Mouse (Mus musculus) gastrocnemius, adult 8-10 months (tissue): Measurements from ENCODE around the gene D330020A13Rik. TPM values are rescaled to one million over a fixed set of nuclear protein-coding genes. Genes with fewer than 3 reads are reported as not detected.

ENCODE experiments used
- DNase-seq, 2 experiments: peaks; one replicate each; pipeline ENCODE4 v3.0.0; 2022; ENCODE audit warnings: low spot score in 2 of 2
- total RNA-seq, 4 experiments: library from RNA; stranded (reverse); gene quantifications; 2 replicates each; pipeline ENCODE4 v1.2.4; 2022

D330020A13Rik gene
- not detected for total RNA-seq

- DNase-seq: no peak
Observed at GRCm38 (mm10) chr6:120294056-120294784, at the start of gene D330020A13Rik, which contains the start of gene B4galnt3. D330020A13Rik (plus strand) TSS chr6:120294364. B4galnt3 (minus strand) TSS chr6:120294559.

DNA sequence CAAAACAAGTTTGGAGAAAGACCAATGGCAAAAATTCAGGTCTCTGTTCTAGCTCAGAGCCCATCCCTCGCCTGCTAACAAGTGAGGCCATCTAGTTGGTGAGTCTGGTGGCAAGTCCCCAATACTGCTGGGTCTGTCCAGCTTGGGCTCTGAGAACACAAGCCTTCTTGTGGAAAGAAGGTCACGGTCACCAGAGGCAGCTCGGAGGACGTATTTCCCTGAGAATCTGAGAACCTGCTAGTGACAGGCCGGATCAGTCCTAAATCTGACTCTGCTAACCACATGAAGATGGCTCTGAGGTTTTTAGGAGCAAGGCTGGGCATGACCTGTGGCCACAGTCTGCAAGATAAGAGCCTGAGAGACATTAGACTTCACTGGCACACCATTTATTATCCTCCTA, 47.5 kb upstream of the D330020A13Rik start:
- no peak for DNase-seq

DNA sequence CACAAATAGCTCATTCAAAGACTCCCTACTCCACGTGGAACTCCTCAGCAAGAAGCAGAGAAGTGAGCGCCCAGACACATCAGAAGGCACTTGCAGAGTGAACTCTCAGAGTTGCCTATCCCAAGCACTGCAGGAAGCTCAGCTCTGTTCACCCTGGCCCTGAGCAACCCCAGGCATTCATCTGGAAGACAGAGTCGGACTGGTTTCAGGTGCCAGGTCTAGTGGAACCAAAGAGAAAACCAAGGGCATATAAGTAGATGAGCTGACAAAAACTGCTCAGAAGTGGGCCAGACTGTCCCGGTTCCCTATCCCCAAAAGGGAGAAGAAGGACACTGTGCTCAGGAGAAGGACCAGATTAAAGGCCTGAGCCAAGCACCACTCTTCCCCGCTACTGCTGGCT, 44.3 kb upstream of the D330020A13Rik start:
- DNase-seq: no peak

GRCm38 (mm10) chr6:120251010-120251409, 43.2 kb upstream of the D330020A13Rik start:
- no peak for DNase-seq

GRCm38 (mm10) chr6:120252741-120253140, 41.4 kb upstream of the D330020A13Rik start:
- DNase-seq: no peak

GRCm38 (mm10) chr6:120254640-120255039, 39.5 kb upstream of the D330020A13Rik start:
- DNase-seq: no peak

DNA sequence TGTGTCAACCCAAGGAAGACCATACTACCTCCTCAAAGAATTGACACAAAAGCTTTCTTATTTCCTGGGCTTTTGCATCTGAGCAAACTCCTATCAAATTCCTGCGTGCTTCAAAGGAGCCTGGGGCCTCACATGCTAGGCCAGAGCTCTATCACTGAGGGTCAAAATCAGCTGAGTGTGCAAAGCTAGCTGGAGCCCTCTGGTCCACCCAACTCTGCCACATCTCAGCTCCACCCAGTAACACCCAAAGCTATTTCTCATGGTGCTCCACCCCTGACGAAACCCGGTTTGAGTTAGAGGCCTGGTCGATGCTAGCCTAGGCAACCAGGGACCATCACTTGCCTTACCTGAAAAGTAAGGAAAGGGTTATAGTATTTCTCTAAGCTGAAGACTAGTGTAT, 39.0 kb upstream of the D330020A13Rik start:
- no peak for DNase-seq

GRCm38 (mm10) chr6:120255701-120256100, 38.5 kb upstream of the D330020A13Rik start:
- peak in 1 of 2 experiments; percentile 22 for DNase-seq

DNA sequence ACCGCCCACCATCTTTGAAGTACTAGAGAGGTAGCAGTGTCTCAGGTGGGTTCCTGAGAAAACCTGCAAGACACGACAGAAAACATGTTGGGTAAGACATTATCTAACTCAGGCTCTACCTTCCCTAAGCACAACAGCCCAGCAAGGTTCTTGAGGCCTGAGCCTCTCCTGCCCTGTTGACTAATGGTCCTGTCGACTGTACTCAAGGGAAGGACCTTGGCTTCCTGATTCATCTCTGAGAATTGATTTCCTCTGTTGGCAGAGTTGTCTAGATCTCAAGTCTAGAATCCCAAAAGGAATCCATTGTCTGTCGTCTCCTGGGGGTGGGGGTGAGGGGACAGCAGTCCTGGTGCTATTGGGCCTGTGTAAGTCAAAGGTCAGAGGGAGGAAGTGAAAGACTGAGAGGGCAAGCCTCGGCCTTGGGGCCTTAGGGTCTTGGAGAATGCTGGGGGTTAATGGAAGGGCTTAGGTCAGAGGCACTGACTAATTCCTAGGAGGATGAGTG, 37.7 kb upstream of the D330020A13Rik start:
- DNase-seq: no peak

- no peak for DNase-seq
Observed at GRCm38 (mm10) chr6:120259481-120259880, 34.7 kb upstream of the D330020A13Rik start.

GRCm38 (mm10) chr6:120262886-120263531, 31.2 kb upstream of the D330020A13Rik start:
- no peak for DNase-seq

GRCm38 (mm10) chr6:120263608-120264007, 30.6 kb upstream of the D330020A13Rik start:
- no peak for DNase-seq

DNA sequence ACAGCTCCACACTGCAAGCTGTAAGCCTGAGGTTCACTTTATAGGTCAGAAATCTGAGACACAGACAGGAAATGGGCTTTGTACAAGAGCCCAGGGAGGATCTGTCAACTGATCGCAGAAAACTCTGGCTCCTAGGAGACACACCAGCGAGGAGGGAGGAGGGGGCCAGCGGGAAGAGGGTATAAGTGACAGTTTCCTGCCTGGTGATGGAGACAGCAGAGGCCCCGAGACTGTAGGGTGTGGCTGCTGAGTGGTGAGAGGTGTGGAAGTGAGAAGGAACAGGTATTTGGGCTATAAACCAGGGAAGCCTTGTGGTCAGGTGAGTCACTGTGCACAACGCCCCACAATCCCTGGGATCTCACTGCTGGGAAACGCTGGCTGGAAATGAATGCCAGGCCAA, 30.0 kb upstream of the D330020A13Rik start:
- DNase-seq: no peak

DNA sequence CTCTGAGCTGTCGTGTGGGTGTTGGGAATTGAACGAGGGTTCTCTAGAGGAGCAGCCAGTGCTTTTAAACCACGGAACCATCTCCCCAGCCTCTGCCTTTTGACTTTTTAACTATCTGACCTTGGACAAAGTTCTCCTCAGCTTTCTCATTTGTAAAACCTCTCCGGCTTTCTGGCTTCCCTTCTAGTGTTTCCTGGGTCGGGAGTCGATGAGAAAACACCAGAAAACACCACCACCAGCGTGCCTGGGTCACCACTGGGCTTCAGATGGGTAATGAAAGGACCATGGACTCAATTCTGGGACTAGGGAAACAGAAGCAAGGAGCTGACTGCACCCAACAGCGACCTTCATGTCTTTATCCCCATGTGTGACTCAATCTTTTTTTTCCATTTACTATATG, 20.0 kb upstream of the D330020A13Rik start:
- no peak for DNase-seq

DNA sequence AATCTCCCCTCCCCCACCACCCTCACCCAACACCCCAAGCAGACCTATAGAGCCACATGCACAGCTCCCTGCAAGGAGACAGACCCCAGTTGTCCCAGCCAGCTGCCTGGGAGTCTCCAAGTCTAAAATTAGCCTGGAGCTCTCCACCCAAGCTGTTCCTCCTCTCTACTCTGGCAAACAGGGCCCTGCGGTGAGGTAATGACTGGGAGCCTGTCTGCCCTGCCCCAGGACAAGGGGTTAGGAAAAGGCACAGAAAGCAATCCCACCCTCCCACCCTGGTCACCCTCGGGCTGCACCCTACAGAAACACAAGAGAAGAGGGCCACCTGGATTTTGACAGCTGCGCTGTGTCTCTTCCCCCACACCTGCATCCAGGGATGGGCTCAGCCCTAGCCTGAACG, 19.3 kb upstream of the D330020A13Rik start:
- peak; percentile 12 to 28 for DNase-seq

GRCm38 (mm10) chr6:120275301-120275700, 18.9 kb upstream of the D330020A13Rik start:
- DNase-seq: no peak

DNA sequence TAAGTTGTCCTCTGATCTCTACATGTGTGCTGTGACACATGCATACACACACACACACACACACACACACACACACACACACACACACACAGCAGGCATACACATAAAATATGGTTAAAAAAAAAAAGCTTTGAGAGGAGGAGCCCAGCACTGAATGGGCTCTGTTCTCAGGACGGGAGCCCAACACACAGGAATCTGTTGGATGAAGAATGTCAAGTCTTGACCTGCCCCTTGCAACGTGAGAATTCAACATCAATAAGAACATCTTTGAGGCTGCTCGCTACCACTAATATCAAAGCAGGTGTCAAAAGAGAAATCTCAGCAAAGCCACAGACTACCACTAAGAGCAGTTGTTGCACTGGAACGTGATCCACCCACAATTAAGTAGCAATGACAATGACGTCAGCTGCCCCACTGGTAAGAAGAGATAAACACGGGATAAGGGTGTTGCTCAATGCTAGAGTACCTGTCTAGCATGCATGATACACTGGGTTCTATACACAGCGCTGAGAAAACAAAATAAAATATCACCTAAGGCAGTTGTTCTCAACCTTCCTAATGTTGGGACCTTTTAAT, 17.2 kb upstream of the D330020A13Rik start:
- no peak for DNase-seq

GRCm38 (mm10) chr6:120287279-120287678, 6.9 kb upstream of the D330020A13Rik start:
- DNase-seq: no peak

DNA sequence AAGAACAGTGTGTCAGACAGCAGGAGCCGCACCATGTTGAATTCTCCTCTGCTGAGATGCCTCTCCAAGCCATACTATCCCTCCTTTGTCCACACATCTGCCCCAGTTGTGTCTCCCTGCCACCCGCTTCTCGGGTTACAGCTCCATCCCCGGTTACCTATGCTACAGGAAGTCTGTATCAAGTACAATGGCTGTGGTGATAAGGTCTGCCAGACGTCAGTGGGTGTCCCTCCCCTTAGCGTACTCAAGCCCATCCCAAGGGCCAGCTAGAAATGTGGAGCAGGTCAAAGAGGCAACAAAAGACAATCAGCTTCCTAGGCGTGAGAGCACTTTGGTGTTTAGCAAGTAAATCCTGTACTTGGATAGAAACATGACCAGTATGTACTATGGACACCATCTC, 5.6 kb upstream of the D330020A13Rik start:
- DNase-seq: no peak

- no peak for DNase-seq
Observed at GRCm38 (mm10) chr6:120289430-120289829, 4.7 kb upstream of the D330020A13Rik start.

DNA sequence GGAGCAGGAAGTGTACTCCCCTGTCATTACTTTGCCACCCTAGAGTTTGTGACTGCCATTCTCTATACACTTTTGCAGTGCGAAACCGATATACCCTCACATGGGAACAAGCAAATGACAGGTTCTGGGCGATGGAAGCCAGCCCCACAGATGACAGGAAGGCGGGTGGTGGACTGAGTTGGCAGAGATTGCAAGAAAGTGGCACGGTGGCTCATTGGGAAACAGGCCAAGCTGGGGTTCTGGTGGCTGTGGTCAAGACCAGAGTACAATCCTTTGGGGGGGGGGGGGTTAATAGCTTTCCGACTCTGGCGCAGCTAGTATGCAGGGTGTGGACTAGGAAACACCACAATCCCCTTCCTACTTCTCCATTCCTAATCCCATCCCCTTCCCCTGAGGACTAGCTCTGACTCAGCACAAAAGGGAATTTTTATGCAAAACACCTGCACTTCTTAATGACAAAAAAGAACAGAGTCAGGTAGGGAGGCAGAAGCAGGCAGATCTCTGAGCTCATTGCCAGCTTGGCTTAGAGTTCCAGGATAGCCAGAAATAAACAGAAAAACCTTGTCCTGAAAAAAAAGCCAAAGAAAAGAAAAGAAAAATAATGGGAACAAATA, 2.7 kb upstream of the D330020A13Rik start:
- no peak for DNase-seq

DNA sequence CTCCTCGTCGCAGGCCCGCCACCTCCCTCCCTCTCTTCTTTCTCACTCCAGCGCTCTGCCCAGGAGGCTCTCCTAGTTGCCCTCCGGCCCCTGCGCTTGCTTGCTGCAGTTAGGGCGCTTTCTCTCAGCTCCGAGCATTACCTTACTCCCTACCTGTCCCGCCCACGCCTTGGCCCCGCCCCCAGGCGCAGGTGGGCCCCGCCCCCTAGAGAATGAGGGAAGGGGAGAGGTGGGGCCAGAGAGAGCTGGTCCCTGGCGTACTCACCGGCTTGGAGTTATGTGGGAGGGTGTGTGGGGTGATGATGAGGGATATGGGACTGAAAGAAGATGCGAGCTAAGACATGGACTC, 595 bp downstream of the D330020A13Rik start:
- no peak for DNase-seq
